Mouse (Mus musculus) left cerebral cortex, adult 8-10 months (tissue): ENCODE data around the gene Slc38a4. TPM values are rescaled to one million over a fixed set of nuclear protein-coding genes. Genes with fewer than 3 reads are reported as not detected.

ENCODE experiments used
- DNase-seq, 2 experiments: peaks; one replicate each; pipeline ENCODE4 v3.0.0; 2022; ENCODE audit warnings: low spot score in 2 of 2
- total RNA-seq, 4 experiments: library from RNA; stranded (reverse); gene quantifications; 2 replicates each; pipeline ENCODE4 v1.2.4; 2022

Gene Slc38a4
- total RNA-seq, 4 experiments from 2014 or later = 0.58 to 1.3 (median 0.89) TPM

DNA sequence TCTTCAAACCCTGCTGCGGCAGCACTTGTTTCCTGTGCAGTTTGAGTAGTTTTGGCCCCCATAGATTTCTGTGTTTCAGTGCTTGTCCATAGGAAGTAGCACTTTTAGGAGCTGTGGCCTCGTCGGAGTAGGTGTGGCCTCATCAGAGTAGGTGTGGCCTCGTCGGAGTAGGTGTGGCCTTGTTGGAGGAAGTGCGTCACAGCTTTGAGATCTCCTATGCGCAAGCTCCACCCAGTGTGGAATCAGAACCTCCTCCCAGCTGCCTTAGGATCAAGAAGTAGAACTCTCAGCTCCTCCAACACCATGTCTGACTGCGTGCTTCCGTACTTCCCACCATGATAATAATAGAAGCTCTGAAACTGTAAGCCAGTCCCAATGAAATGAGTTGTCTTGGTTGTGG is 83.8 kb downstream of the Slc38a4 start:
- no peak for DNase-seq

DNA sequence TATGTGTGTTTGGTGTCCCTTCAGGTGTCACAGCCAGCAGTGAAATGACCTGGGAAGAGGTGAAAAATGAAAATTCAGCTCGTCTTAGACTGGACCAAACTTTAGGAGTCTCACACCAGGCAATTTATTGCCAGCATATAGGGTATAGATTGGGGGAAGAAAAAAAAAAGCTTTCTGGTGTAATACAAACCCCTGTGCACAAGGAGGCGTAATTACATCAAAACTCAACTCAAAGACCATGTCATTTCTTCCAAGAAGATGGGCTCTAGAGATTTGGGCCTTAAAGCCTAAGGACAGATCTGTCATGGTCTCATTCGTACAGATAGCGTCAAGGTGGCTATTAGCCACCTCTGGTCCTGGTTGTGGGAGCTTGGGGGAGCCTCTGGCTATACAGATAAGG is 86.0 kb downstream of the Slc38a4 start:
- DNase-seq = no peak

DNA sequence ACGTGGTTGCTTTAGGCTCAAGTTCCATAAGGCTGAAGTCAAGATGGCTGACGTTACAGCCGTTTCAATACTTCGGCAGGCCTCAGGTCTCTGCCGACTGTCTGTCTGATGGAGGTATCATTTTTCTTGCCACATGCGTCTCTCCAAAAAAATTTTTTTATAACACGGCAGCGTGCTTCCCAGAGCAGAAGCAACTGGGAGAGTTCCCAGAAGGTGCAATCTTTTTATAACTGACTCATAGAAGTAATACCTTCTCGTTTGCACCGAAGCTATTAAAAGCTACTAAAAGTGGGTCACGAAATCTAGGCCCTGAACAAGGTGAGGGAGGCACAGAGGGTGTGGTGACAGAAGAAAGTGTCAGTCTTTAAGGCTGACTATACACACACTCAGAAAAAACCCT is 87.0 kb downstream of the Slc38a4 start:
- peak in 1 of 2 experiments; percentile 13 for DNase-seq

DNA sequence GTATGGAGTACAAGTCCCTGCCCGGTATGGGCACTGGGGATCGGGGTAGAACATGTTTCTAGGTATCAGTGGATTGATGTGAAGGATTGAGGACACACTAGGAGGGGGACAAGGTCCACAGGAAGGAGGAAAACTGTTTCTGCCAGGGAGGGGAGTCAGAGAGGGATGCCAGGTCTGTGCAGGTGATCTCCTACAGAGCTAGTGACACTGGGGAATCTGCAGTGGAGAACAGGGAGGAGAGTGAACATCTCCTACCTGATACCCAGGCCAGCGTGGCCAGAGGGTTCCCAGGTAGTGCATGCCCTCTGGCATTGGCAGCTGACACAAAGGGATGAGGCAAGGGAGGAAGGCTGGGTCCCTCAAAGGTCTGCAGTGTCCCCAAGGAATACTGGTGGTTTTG is 89.4 kb downstream of the Slc38a4 start:
- no peak for DNase-seq

DNA sequence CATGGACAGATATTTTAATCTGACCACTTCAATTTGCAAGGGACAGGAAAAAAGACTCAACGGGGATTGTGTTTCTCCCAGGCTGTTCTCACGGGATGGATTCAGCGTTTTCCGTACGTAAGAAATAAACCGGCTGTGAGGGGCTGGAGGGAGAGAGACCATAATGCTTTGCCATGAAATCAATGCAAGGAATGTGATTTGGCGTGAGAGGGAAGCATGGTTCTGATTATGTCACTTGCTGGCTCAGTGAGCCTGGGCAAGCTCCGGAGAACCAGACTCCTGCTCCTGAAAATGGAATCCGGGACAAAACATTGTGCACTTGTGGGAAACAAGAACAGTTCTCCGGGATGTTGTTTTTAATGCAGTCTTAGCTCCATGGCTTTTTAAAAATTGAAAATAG is 92.0 kb downstream of the Slc38a4 start:
- DNase-seq = no peak

DNA sequence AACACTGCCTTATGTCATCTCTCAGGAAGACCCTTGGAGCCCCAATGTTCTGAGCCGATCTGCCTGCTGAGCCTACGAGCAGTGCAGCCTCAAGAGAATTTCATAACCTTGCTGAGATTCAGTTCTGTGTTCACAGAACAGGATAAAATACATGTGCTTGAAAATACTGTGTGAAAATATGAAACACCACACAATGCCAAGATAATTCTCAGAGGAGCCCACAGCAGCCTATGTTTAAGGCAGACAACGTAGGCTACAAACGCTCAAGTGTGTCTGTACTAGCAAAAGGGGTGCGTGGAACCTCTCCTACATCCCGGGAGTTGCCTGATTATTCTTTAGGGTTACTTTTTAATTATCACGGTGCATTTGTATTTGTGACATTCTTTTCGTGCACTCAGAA is 92.4 kb downstream of the Slc38a4 start:
- DNase-seq = no peak

DNA sequence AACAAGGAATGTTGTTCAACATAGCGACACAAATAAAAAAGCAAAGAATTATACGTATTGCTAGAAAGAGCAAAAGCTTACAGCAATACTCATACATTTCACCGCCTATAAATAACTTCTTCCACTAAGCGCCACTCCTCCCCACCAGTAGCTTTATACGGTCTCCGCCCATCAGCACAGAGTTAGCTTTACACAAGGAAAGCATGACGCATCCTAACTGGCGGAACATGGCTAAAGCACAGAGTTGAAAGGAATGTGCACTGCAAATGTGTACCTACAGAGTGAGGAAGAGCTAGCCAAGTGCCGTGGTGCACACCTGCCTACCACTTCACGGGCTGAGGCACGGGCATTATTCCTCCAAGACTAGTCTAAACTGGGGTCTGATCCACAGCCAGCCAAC is 95.4 kb downstream of the Slc38a4 start:
- DNase-seq = no peak

DNA sequence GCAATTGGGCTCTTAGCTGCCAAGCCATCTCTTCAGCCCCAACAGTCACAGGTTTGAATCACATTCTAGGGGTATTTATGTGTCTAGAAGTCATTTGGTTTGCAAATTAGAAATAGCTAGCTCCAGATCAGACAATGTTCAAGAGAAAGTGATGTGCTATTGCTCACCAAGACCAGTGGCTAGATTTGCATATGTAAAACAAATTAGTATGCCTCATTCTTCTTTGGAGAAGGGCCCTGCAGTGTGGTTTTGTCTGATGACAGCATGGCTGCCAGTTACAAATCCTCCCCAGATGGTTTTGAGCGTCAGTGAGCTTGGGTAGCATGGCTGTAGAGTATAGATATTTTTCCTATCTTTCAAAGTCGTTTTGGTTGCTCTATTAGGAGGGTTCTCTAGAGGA is 96.5 kb downstream of the Slc38a4 start:
- DNase-seq = no peak

DNA sequence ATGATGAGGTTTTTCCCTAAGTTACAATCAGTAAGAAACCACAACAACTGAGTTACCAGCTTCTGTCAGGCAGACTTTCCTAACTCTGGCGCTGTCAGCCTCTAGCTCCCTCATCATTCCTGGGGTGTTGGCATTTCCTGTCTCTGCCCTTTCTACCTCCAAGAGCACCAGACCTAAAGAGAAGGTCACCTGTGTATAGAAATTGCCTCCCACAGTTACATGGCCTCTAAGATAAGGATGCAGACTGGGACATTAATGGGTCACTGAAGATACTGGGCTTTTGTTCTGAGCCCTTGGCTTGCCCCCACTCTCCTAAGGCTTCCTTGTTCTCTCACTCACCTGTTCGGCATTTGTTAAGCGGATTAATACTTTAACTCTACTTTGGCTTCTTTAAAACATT is 99.1 kb downstream of the Slc38a4 start:
- DNase-seq = no peak

DNA sequence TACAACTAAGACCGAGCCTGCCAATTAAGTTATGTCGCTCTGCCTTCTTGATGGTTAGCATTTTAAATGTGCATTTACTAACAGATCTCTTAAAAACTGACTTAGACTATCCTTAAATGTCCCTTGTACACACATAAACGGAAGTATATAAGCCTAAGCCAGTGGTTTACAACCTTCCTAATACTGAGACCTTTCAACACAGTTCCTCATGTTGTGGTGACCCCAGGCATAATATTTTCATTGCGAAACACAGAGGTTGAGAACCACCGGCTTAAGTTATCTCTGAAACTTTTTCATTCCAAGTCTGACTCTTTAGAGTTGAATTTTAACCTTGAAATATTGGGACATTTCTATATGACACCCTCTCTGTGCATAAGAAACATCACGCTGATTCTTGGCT is 101.4 kb downstream of the Slc38a4 start:
- no peak for DNase-seq

DNA sequence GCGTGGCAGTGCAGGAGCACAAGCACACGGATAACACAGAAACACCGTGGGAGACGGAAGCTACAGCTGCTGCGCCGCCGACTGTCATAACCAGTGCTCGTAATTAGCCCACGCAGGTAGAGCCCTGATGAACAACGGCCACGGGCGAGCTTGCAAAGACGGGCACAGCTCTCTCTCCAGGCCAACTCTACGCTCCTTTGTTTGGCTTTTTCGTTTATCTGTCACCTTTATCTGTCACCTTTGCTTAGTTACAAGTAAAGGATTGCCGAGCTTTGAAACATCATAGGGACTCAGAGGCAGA is 101.9 kb downstream of the Slc38a4 start:
- no peak for DNase-seq

DNA sequence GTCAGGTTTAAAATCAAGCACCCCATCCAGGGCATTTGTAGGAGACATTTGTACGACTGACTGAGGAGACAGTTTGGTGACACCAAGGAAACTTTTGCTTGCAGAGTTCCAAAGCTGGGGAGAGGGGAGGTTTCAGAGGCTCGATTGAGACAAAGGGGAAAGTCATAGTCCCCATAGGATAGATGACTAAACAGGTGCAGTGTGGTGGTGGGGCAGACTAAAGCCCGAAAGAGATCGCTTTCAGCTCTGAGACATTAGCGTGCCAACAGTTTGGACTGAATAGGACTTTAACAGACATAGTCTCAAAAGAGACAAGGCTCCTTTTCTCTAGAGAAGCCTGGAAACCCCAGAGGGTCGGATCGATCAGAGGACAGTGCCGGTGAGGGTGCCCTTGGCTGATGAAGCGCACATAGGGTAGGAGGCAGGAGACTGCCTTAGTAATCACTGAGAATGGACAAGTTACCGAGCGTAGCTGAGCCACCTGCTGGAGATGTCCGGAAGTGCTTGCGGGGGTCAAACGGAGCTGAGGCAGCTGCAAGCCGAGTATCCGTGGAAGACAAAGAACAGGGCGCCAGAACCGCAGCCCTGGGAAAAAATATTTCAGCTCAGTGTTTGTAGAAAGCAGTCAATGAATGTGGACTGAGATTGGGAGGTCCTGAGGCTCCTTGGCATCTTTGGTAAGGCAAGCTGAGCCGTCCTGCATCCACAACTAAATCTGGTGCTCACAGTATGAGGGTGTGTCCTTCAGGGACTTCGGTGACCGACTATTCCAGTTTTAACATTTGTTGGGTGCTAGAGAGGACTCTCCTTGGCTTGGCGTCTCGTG is 102.4 kb downstream of the Slc38a4 start:
- peak; percentile 20 to 55 for DNase-seq

DNA sequence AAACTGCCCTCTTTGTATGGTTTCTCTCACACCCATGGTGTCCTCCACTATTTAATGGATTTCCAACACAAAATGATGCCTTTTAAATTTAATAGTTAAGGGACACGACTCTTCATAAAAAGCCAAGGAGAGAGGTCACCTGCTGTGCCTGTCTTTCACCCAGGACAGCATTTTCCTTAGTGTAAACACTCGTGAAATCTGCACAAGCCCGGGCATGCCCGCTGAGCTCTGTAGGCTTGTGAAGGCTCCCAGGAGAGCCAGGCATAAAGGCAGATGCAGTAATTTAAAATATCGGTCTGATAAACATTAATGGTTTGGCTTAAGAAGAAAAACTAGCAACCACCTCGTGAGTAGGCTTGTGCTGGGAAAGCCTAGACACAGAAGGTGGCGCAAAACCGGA is 103.3 kb downstream of the Slc38a4 start:
- DNase-seq = no peak

DNA sequence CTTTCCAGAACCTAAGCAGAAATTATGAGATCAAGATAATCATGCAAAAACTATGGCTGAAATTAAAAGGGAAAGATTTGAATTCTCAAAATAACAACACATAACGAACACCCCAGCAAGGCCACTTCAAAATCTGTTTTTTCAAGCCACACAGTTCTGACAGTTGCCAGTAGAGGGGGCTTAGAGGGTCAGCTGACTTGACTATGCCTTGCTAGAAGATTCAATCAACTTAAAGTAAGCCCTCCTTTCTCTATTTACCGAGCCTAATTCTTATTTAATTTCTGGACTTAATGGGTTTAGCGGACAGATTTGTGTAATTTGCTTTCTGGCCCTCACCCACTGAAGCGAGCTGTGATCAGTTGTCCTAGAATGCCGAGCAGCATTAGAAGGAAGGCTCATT is 104.0 kb downstream of the Slc38a4 start:
- DNase-seq = no peak

DNA sequence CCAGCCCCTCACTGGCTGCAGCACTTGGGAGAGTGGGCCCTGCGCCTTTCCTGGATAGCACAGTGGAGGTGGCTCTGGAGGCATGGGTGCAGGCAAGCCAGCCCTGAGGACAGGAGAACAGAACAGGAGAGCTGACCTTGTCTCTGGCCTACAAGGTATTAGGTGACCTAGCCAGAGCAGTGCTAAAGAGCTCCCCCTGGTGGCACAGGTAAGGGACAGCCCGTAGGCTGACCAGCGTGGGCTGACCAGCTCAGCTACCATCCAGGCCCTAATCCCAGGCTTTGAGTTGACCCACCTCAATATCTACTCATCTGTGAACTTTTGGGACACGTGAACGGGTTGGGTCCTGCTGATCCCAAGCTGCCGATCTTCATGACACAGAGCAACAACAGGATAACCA is 107.3 kb downstream of the Slc38a4 start:
- DNase-seq = no peak

Other genes starting within 250 kb of the Slc38a4 start
- 10 to 100 TPM in 2 of 4 experiments, 1 to 10 TPM in 2; 9.4 to 10.7 (median 9.9) TPM for gene Pced1b, start 191.2 kb upstream of the Slc38a4 start, total RNA-seq
- gene Amigo2, start 191.3 kb upstream of the Slc38a4 start, total RNA-seq = 1 to 10 TPM; 6.0 to 8.5 (median 7.3) TPM